Mouse (Mus musculus): ENCODE data around the gene 1700029H14Rik. TPM values are rescaled to one million over a fixed set of nuclear protein-coding genes. Genes with fewer than 3 reads are reported as not detected.

The 1700029H14Rik gene
- 0.13 TPM in 1 of 2 replicates, not detected in the other for polyA plus RNA-seq (2012; rRNA removed; ENCODE audit: low replicate concordance)

GRCm38 (mm10) chr8:13562118-13562517 is at the start of gene 1700029H14Rik:
TSS of gene 1700029H14Rik (minus strand) at chr8:13562461.

Other genes starting within 250 kb of the 1700029H14Rik start
- 22.0 and 39.2 TPM in 2 replicates for gene Tfdp1, start 223.7 kb downstream of the 1700029H14Rik start, polyA plus RNA-seq (2012; rRNA removed; ENCODE audit: low replicate concordance)
- gene Atp4b, start 165.6 kb downstream of the 1700029H14Rik start, polyA plus RNA-seq (2012; rRNA removed; ENCODE audit: low replicate concordance), result 0.82 and 1.3 TPM in 2 replicates
- gene Grk1, start 157.4 kb downstream of the 1700029H14Rik start, polyA plus RNA-seq (2012; rRNA removed; ENCODE audit: low replicate concordance), result 0.01 TPM in 1 of 2 replicates, not detected in the other
- 15.5 and 19.5 TPM in 2 replicates for gene Tmem255b, start 127.3 kb downstream of the 1700029H14Rik start, polyA plus RNA-seq (2012; rRNA removed; ENCODE audit: low replicate concordance)
- gene Gas6, start 68.0 kb downstream of the 1700029H14Rik start, polyA plus RNA-seq (2012; rRNA removed; ENCODE audit: low replicate concordance), result 194 and 224 TPM in 2 replicates
- gene Rasa3, start 115.1 kb upstream of the 1700029H14Rik start, polyA plus RNA-seq (2012; rRNA removed; ENCODE audit: low replicate concordance), result 72.2 and 87.2 TPM in 2 replicates
- gene Cfap97d2, start 143.4 kb upstream of the 1700029H14Rik start, polyA plus RNA-seq (2012; rRNA removed; ENCODE audit: low replicate concordance), result not detected in 2 replicates
- gene Cdc16, start 195.2 kb upstream of the 1700029H14Rik start, polyA plus RNA-seq (2012; rRNA removed; ENCODE audit: low replicate concordance), result 35.8 and 46.5 TPM in 2 replicates
- 7.3 and 8.0 TPM in 2 replicates for gene Upf3a, start 223.2 kb upstream of the 1700029H14Rik start, polyA plus RNA-seq (2012; rRNA removed; ENCODE audit: low replicate concordance)

Measured in mammary gland, adult 2 months (tissue).